Mouse (Mus musculus) embryonic fibroblast, embryonic 13.5 days (primary cell): Measurements from ENCODE around the gene Dmxl2. TPM values are rescaled to one million over a fixed set of nuclear protein-coding genes. Genes with fewer than 3 reads are reported as not detected.

Source experiments
- H3K27ac ChIP-seq: 2 replicates; pipeline ENCODE4 v1.5.1; 2012; ENCODE audit warnings: low read length, control low read depth, inconsistent platforms; ENCODE audit not compliant: insufficient read depth
- H3K4me1 ChIP-seq: 2 replicates; pipeline ENCODE4 v1.6.1; 2011; ENCODE audit warnings: low read length; ENCODE audit not compliant: control insufficient read depth, insufficient read depth
- H3K4me3 ChIP-seq: 2 replicates; pipeline ENCODE4 v1.5.1; 2011; ENCODE audit warnings: mild to moderate bottlenecking, control low read depth, low read length; ENCODE audit not compliant: insufficient read depth
- CTCF ChIP-seq: IDR thresholded peaks from 2 replicates; pipeline ENCODE4 v1.5.1; 2011; ENCODE audit warnings: mild to moderate bottlenecking, control low read depth, low read length, moderate library complexity, borderline replicate concordance; ENCODE audit not compliant: insufficient read depth
- POLR2A ChIP-seq: IDR thresholded peaks from 2 replicates; pipeline ENCODE4 v1.6.1; 2011; ENCODE audit warnings: low read depth, mild to moderate bottlenecking, control low read depth, low read length, moderate library complexity
- polyA plus RNA-seq: library from polyadenylated mRNA; stranded (reverse); fragments of >200 nt; gene quantifications from 2 replicates; pipeline ENCODE4 v1.2.4, GENCODE M21; 2011; ENCODE audit warnings: low read depth; ENCODE audit not compliant: missing spikeins, insufficient read length

The Dmxl2 gene
- polyA plus RNA-seq, 1 experiment = 6.4 TPM

- Histone ChIP-seq H3K4me3 (no peak overlapping the region), H3K27ac (no peak overlapping the region), H3K4me1 (no peaks in the 10 kb centered on the region)
- TF ChIP-seq POLR2A = no peak
- peak; percentile 48; the same call in 1 of the 2 replicates for TF ChIP-seq CTCF
These were observed 164.8 kb downstream of the Dmxl2 start for GRCm38 (mm10) chr9:54336532-54337144.

- H3K4me3 ChIP-seq = no peak overlapping the region
- TF ChIP-seq POLR2A (no peak), CTCF (no peak)
- H3K4me1 ChIP-seq = no peaks in the 10 kb centered on the region
- H3K27ac ChIP-seq = no peak overlapping the region
These were observed 165.8 kb downstream of the Dmxl2 start for GRCm38 (mm10) chr9:54335582-54335981.

GRCm38 (mm10) chr9:54329201-54329600, 172.2 kb downstream of the Dmxl2 start:
- TF ChIP-seq POLR2A (no peak), CTCF (no peak)
- Histone ChIP-seq H3K4me1 (no peaks in the 10 kb centered on the region), H3K27ac (no peak overlapping the region), H3K4me3 (no peak overlapping the region)

- H3K4me1 ChIP-seq = peaks cover 7% of the 10 kb centered on the region
- no peak overlapping the region for H3K27ac ChIP-seq
- H3K4me3 ChIP-seq = no peak overlapping the region
- TF ChIP-seq CTCF = 0 out of 2 replicates have a peak, but pooled peaks have one; percentile 12
- no peak for TF ChIP-seq POLR2A
These were observed 178.0 kb downstream of the Dmxl2 start for GRCm38 (mm10) chr9:54323456-54323855.

- Histone ChIP-seq H3K4me1 (peaks cover 7% of the 10 kb centered on the region), H3K4me3 (no peak overlapping the region), H3K27ac (no peak overlapping the region)
- TF ChIP-seq POLR2A (no peak), CTCF (peak; percentile 24; the same call in 1 of the 2 replicates)
These were observed 185.1 kb downstream of the Dmxl2 start for GRCm38 (mm10) chr9:54316363-54316762.

Other genes starting within 250 kb of the Dmxl2 start
- not detected in 2 replicates for gene Cyp19a1, start 233.5 kb downstream of the Dmxl2 start, polyA plus RNA-seq
- 6.7 and 7.6 TPM in 2 replicates for gene Gldn, start 215.1 kb downstream of the Dmxl2 start, polyA plus RNA-seq
- gene Sh2d7, start 37.4 kb upstream of the Dmxl2 start, polyA plus RNA-seq = not detected in 2 replicates
- 6.0 and 7.6 TPM in 2 replicates for gene Cib2, start 58.6 kb upstream of the Dmxl2 start, polyA plus RNA-seq
- 84.8 and 95.7 TPM in 2 replicates for gene Idh3a, start 84.7 kb upstream of the Dmxl2 start, polyA plus RNA-seq
- 0.55 and 0.56 TPM in 2 replicates for gene Acsbg1, start 160.2 kb upstream of the Dmxl2 start, polyA plus RNA-seq
- 14.7 and 16.3 TPM in 2 replicates for gene Dnaja4, start 197.2 kb upstream of the Dmxl2 start, polyA plus RNA-seq
- 80.0 and 81.6 TPM in 2 replicates for gene Wdr61, start 232.9 kb upstream of the Dmxl2 start, polyA plus RNA-seq